Mouse (Mus musculus): Measurements from ENCODE around the gene Zfyve26.

- TF ChIP-seq POLR2A (IDR thresholded peaks at IDR 0.05; ENCODE audit: low read depth, low read length) (no peak), CTCF (IDR thresholded peaks at IDR 0.05; ENCODE audit: borderline replicate concordance, insufficient read depth, low read length) (no peak)
These were observed 2.0 kb upstream of the Zfyve26 start for GRCm38 (mm10) chr12:79297884-79298636.

Data from embryonic fibroblast, embryonic 13.5 days (primary cell).